Mouse (Mus musculus): ENCODE measurements around the gene Ntm. TPM values are rescaled to one million over a fixed set of nuclear protein-coding genes. Genes with fewer than 3 reads are reported as not detected.

Ntm gene
- polyA plus RNA-seq, 1 experiment from 2014 or later = 20.1 TPM

GRCm38 (mm10) chr9:29771870-29772269 is 191.1 kb downstream of the Ntm start:
- Histone ChIP-seq H3K36me3 (no peaks in the 10 kb centered on the region), H3K9ac (replicated peaks) (no peak overlapping the region), H3K27me3 (no peaks in the 10 kb centered on the region), H3K9me3 (no peaks in the 10 kb centered on the region), H3K4me1 (replicated peaks) (no peaks in the 10 kb centered on the region), H3K27ac (no peak overlapping the region), H3K4me3 (replicated peaks) (no peak overlapping the region), H3K4me2 (no peak overlapping the region)
- WGBS = 27% methylated on average over 5 of the region's 5 CpGs
- ATAC-seq (ENCODE audit: insufficient number of reproducible peaks, insufficient read depth, low FRiP score, low TSS enrichment, low read depth) = no peak

GRCm38 (mm10) chr9:29771071-29771785 is 191.7 kb downstream of the Ntm start:
- Histone ChIP-seq H3K27ac (no peak overlapping the region), H3K27me3 (no peaks in the 10 kb centered on the region), H3K4me1 (replicated peaks) (no peaks in the 10 kb centered on the region), H3K4me3 (replicated peaks) (no peak overlapping the region), H3K9ac (replicated peaks) (no peak overlapping the region), H3K4me2 (no peak overlapping the region), H3K36me3 (no peaks in the 10 kb centered on the region), H3K9me3 (no peaks in the 10 kb centered on the region)
- no peak for ATAC-seq (ENCODE audit: insufficient number of reproducible peaks, insufficient read depth, low FRiP score, low TSS enrichment, low read depth)
- 75% methylated on average over 23 of the region's 23 CpGs for WGBS

- Histone ChIP-seq H3K4me3 (replicated peaks) (no peak overlapping the region), H3K4me2 (no peak overlapping the region), H3K27me3 (no peaks in the 10 kb centered on the region), H3K4me1 (replicated peaks) (no peaks in the 10 kb centered on the region), H3K36me3 (no peaks in the 10 kb centered on the region), H3K9me3 (no peaks in the 10 kb centered on the region), H3K9ac (replicated peaks) (no peak overlapping the region), H3K27ac (no peak overlapping the region)
- WGBS = 26% methylated on average over 4 of the region's 4 CpGs
- no peak for ATAC-seq (ENCODE audit: insufficient number of reproducible peaks, insufficient read depth, low FRiP score, low TSS enrichment, low read depth)
Measured at GRCm38 (mm10) chr9:29769361-29769760, 193.6 kb downstream of the Ntm start.

GRCm38 (mm10) chr9:29765990-29766980 is 196.7 kb downstream of the Ntm start:
- Histone ChIP-seq H3K4me1 (replicated peaks) (no peaks in the 10 kb centered on the region), H3K9me3 (no peaks in the 10 kb centered on the region), H3K4me2 (no peak overlapping the region), H3K36me3 (no peaks in the 10 kb centered on the region), H3K27me3 (peaks cover 4% of the 10 kb centered on the region; the same call in 1 of the 2 replicates), H3K27ac (no peak overlapping the region), H3K4me3 (replicated peaks) (no peak overlapping the region), H3K9ac (replicated peaks) (no peak overlapping the region)
- no peak for ATAC-seq (ENCODE audit: insufficient number of reproducible peaks, insufficient read depth, low FRiP score, low TSS enrichment, low read depth)
- 67% methylated on average over 6 of the region's 6 CpGs for WGBS

- no peak overlapping the region for H3K4me2 ChIP-seq
- peaks cover 5% of the 10 kb centered on the region; the same call in 1 of the 2 replicates for H3K27me3 ChIP-seq
- H3K36me3 ChIP-seq = no peaks in the 10 kb centered on the region
- H3K9ac ChIP-seq (replicated peaks) = no peak overlapping the region
- no peak overlapping the region for H3K27ac ChIP-seq
- WGBS = 82% methylated on average over 4 of the region's 4 CpGs
- no peak for ATAC-seq (ENCODE audit: insufficient number of reproducible peaks, insufficient read depth, low FRiP score, low TSS enrichment, low read depth)
- no peaks in the 10 kb centered on the region for H3K4me1 ChIP-seq (replicated peaks)
- H3K4me3 ChIP-seq (replicated peaks) = no peak overlapping the region
- H3K9me3 ChIP-seq = no peaks in the 10 kb centered on the region
Measured at GRCm38 (mm10) chr9:29763338-29763737, 199.6 kb downstream of the Ntm start.

- Histone ChIP-seq H3K4me3 (replicated peaks) (no peak overlapping the region), H3K9ac (replicated peaks) (no peak overlapping the region), H3K9me3 (no peaks in the 10 kb centered on the region), H3K27ac (no peak overlapping the region), H3K4me2 (no peak overlapping the region), H3K4me1 (replicated peaks) (no peaks in the 10 kb centered on the region), H3K36me3 (no peaks in the 10 kb centered on the region), H3K27me3 (peaks cover 5% of the 10 kb centered on the region; the same call in 1 of the 2 replicates)
- ATAC-seq (ENCODE audit: insufficient number of reproducible peaks, insufficient read depth, low FRiP score, low TSS enrichment, low read depth) = no peak
- WGBS = 75% methylated on average over 8 of the region's 8 CpGs
Measured at GRCm38 (mm10) chr9:29761952-29762586, 200.9 kb downstream of the Ntm start.

GRCm38 (mm10) chr9:29761511-29761910 is 201.4 kb downstream of the Ntm start:
- no peaks in the 10 kb centered on the region for H3K36me3 ChIP-seq
- H3K27ac ChIP-seq = no peak overlapping the region
- no peak overlapping the region for H3K4me3 ChIP-seq (replicated peaks)
- H3K4me1 ChIP-seq (replicated peaks) = no peaks in the 10 kb centered on the region
- no peak overlapping the region for H3K4me2 ChIP-seq
- H3K27me3 ChIP-seq = peaks cover 5% of the 10 kb centered on the region; the same call in 1 of the 2 replicates
- no peaks in the 10 kb centered on the region for H3K9me3 ChIP-seq
- H3K9ac ChIP-seq (replicated peaks) = no peak overlapping the region
- no peak for ATAC-seq (ENCODE audit: insufficient number of reproducible peaks, insufficient read depth, low FRiP score, low TSS enrichment, low read depth)
- WGBS = 82% methylated on average over 5 of the region's 5 CpGs

- no peak for ATAC-seq (ENCODE audit: insufficient number of reproducible peaks, insufficient read depth, low FRiP score, low TSS enrichment, low read depth)
- 93% methylated on average over 3 of the region's 3 CpGs for WGBS
Measured at GRCm38 (mm10) chr9:29759940-29760339, 203.0 kb downstream of the Ntm start.

GRCm38 (mm10) chr9:29759060-29759459 is 203.9 kb downstream of the Ntm start:
- Histone ChIP-seq H3K36me3 (no peaks in the 10 kb centered on the region), H3K9me3 (no peaks in the 10 kb centered on the region), H3K9ac (replicated peaks) (no peak overlapping the region), H3K27me3 (peaks cover 5% of the 10 kb centered on the region; the same call in 1 of the 2 replicates), H3K4me2 (no peak overlapping the region), H3K4me3 (replicated peaks) (no peak overlapping the region), H3K4me1 (replicated peaks) (no peaks in the 10 kb centered on the region), H3K27ac (no peak overlapping the region)
- no peak for ATAC-seq (ENCODE audit: insufficient number of reproducible peaks, insufficient read depth, low FRiP score, low TSS enrichment, low read depth)
- 86% methylated on average over 2 of the region's 2 CpGs for WGBS

More at GRCm38 (mm10) chr9:29759940-29760339, 203.0 kb downstream of the Ntm start:
- H3K27me3 ChIP-seq = peaks cover 5% of the 10 kb centered on the region; the same call in 1 of the 2 replicates
- H3K27ac ChIP-seq = no peak overlapping the region
- no peaks in the 10 kb centered on the region for H3K4me1 ChIP-seq (replicated peaks)
- H3K4me2 ChIP-seq = no peak overlapping the region
- no peak overlapping the region for H3K9ac ChIP-seq (replicated peaks)
- H3K4me3 ChIP-seq (replicated peaks) = no peak overlapping the region
- no peaks in the 10 kb centered on the region for H3K36me3 ChIP-seq
- no peaks in the 10 kb centered on the region for H3K9me3 ChIP-seq

GRCm38 (mm10) chr9:29754374-29754773 is 208.6 kb downstream of the Ntm start:
- Histone ChIP-seq H3K4me1 (replicated peaks) (peaks cover 8% of the 10 kb centered on the region; the same call in 1 of the 2 replicates), H3K27ac (no peak overlapping the region), H3K4me2 (no peak overlapping the region), H3K27me3 (peaks cover 4% of the 10 kb centered on the region; the same call in 1 of the 2 replicates), H3K36me3 (no peaks in the 10 kb centered on the region), H3K4me3 (replicated peaks) (no peak overlapping the region), H3K9me3 (no peaks in the 10 kb centered on the region), H3K9ac (replicated peaks) (no peak overlapping the region)
- ATAC-seq (ENCODE audit: insufficient number of reproducible peaks, insufficient read depth, low FRiP score, low TSS enrichment, low read depth) = no peak

GRCm38 (mm10) chr9:29751396-29751795 is 211.5 kb downstream of the Ntm start:
- no peak for ATAC-seq (ENCODE audit: insufficient number of reproducible peaks, insufficient read depth, low FRiP score, low TSS enrichment, low read depth)
- Histone ChIP-seq H3K4me3 (replicated peaks) (no peak overlapping the region), H3K4me2 (no peak overlapping the region), H3K36me3 (no peaks in the 10 kb centered on the region), H3K27me3 (peaks cover 4% of the 10 kb centered on the region; the same call in 1 of the 2 replicates), H3K27ac (no peak overlapping the region), H3K4me1 (replicated peaks) (peaks cover 8% of the 10 kb centered on the region; the same call in 1 of the 2 replicates), H3K9me3 (no peaks in the 10 kb centered on the region), H3K9ac (replicated peaks) (no peak overlapping the region)
- WGBS = 53% methylated on average over 1 of the region's 1 CpGs

Measured in limb, embryonic 12.5 days (tissue).